Mouse (Mus musculus): Measurements from ENCODE around the gene Gm29094. TPM values are rescaled to one million over a fixed set of nuclear protein-coding genes. Genes with fewer than 3 reads are reported as not detected.
"Not testable (repeated sequence)": the region's sequence is repeated elsewhere in the genome, so short reads cannot be mapped to it uniquely, and the experiment has no call there.

Gm29094 gene
- not detected in 2 replicates for total RNA-seq (2012; rRNA removed)

- H3K4me1 ChIP-seq (ENCODE audit: control insufficient read depth in 2 of 2, insufficient read depth in 2 of 2, low read length in 2 of 2, poor library complexity in 1 of 2); H3K9ac ChIP-seq (ENCODE audit: insufficient read depth, low read depth, low read length, poor library complexity, severe bottlenecking); H3K4me3 ChIP-seq (ENCODE audit: insufficient read depth in 1 of 2, low read depth in 1 of 2, low read length in 2 of 2, poor library complexity in 1 of 2, severe bottlenecking in 1 of 2); DNase-seq (ENCODE audit: low read depth, low spot score); H3K36me3 ChIP-seq (ENCODE audit: control insufficient read depth, insufficient read depth, low read length, poor library complexity, severe bottlenecking); H3K27ac ChIP-seq (ENCODE audit: insufficient read depth, low read depth, low read length, poor library complexity, severe bottlenecking); in situ Hi-C loops (cut with MboI; ENCODE audit: low sequenced_read_pairs in 2 of 2, unreplicated experiment in 2 of 2); H3K9me3 ChIP-seq (ENCODE audit: control insufficient read depth, insufficient read depth, low read depth, low read length): not testable (repeated sequence)
Observed at GRCm38 (mm10) chr9:89198969-89199416, at the start of gene Gm29094, which contains the start of gene Bcl2a1b. Gm29094 (plus strand) TSS chr9:89199379. Bcl2a1b (plus strand) TSS chr9:89199209.

- H3K4me1 ChIP-seq (ENCODE audit: control insufficient read depth in 2 of 2, insufficient read depth in 2 of 2, low read length in 2 of 2, poor library complexity in 1 of 2); H3K4me3 ChIP-seq (ENCODE audit: insufficient read depth in 1 of 2, low read depth in 1 of 2, low read length in 2 of 2, poor library complexity in 1 of 2, severe bottlenecking in 1 of 2); H3K27ac ChIP-seq (ENCODE audit: insufficient read depth, low read depth, low read length, poor library complexity, severe bottlenecking); H3K9ac ChIP-seq (ENCODE audit: insufficient read depth, low read depth, low read length, poor library complexity, severe bottlenecking); H3K9me3 ChIP-seq (ENCODE audit: control insufficient read depth, insufficient read depth, low read depth, low read length); H3K36me3 ChIP-seq (ENCODE audit: control insufficient read depth, insufficient read depth, low read length, poor library complexity, severe bottlenecking); DNase-seq (ENCODE audit: low read depth, low spot score); in situ Hi-C loops (cut with MboI; ENCODE audit: low sequenced_read_pairs in 2 of 2, unreplicated experiment in 2 of 2): not testable (repeated sequence)
Observed at GRCm38 (mm10) chr9:89172539-89172938, 26.6 kb upstream of the Gm29094 start.

- H3K9me3 ChIP-seq (ENCODE audit: control insufficient read depth, insufficient read depth, low read depth, low read length); H3K4me1 ChIP-seq (ENCODE audit: control insufficient read depth in 2 of 2, insufficient read depth in 2 of 2, low read length in 2 of 2, poor library complexity in 1 of 2); in situ Hi-C loops (cut with MboI; ENCODE audit: low sequenced_read_pairs in 2 of 2, unreplicated experiment in 2 of 2); H3K4me3 ChIP-seq (ENCODE audit: insufficient read depth in 1 of 2, low read depth in 1 of 2, low read length in 2 of 2, poor library complexity in 1 of 2, severe bottlenecking in 1 of 2); H3K9ac ChIP-seq (ENCODE audit: insufficient read depth, low read depth, low read length, poor library complexity, severe bottlenecking); H3K27ac ChIP-seq (ENCODE audit: insufficient read depth, low read depth, low read length, poor library complexity, severe bottlenecking); H3K36me3 ChIP-seq (ENCODE audit: control insufficient read depth, insufficient read depth, low read length, poor library complexity, severe bottlenecking); DNase-seq (ENCODE audit: low read depth, low spot score): not testable (repeated sequence)
Observed at GRCm38 (mm10) chr9:89178833-89179232, 20.3 kb upstream of the Gm29094 start.

GRCm38 (mm10) chr9:89179469-89179868 is 19.7 kb upstream of the Gm29094 start:
- H3K27ac ChIP-seq (ENCODE audit: insufficient read depth, low read depth, low read length, poor library complexity, severe bottlenecking); in situ Hi-C loops (cut with MboI; ENCODE audit: low sequenced_read_pairs in 2 of 2, unreplicated experiment in 2 of 2); H3K4me1 ChIP-seq (ENCODE audit: control insufficient read depth in 2 of 2, insufficient read depth in 2 of 2, low read length in 2 of 2, poor library complexity in 1 of 2); DNase-seq (ENCODE audit: low read depth, low spot score); H3K4me3 ChIP-seq (ENCODE audit: insufficient read depth in 1 of 2, low read depth in 1 of 2, low read length in 2 of 2, poor library complexity in 1 of 2, severe bottlenecking in 1 of 2); H3K9me3 ChIP-seq (ENCODE audit: control insufficient read depth, insufficient read depth, low read depth, low read length); H3K36me3 ChIP-seq (ENCODE audit: control insufficient read depth, insufficient read depth, low read length, poor library complexity, severe bottlenecking); H3K9ac ChIP-seq (ENCODE audit: insufficient read depth, low read depth, low read length, poor library complexity, severe bottlenecking): not testable (repeated sequence)

GRCm38 (mm10) chr9:89187006-89187405 is 12.2 kb upstream of the Gm29094 start:
- H3K27ac ChIP-seq (ENCODE audit: insufficient read depth, low read depth, low read length, poor library complexity, severe bottlenecking) = 0 out of 2 replicates have a peak overlapping the region, but pooled peaks have one; percentile 28
- in situ Hi-C loops (cut with MboI; ENCODE audit: low sequenced_read_pairs in 2 of 2, unreplicated experiment in 2 of 2); H3K36me3 ChIP-seq (ENCODE audit: control insufficient read depth, insufficient read depth, low read length, poor library complexity, severe bottlenecking); H3K4me1 ChIP-seq (ENCODE audit: control insufficient read depth in 2 of 2, insufficient read depth in 2 of 2, low read length in 2 of 2, poor library complexity in 1 of 2); DNase-seq (ENCODE audit: low read depth, low spot score); H3K9me3 ChIP-seq (ENCODE audit: control insufficient read depth, insufficient read depth, low read depth, low read length): not testable (repeated sequence)
- H3K4me3 ChIP-seq (ENCODE audit: insufficient read depth in 1 of 2, low read depth in 1 of 2, low read length in 2 of 2, poor library complexity in 1 of 2, severe bottlenecking in 1 of 2) = peak overlapping the region; percentile 37 to 61
- 0 out of 2 replicates have a peak overlapping the region, but pooled peaks have one; percentile 57 for H3K9ac ChIP-seq (ENCODE audit: insufficient read depth, low read depth, low read length, poor library complexity, severe bottlenecking)

- in situ Hi-C loops (cut with MboI; ENCODE audit: low sequenced_read_pairs in 2 of 2, unreplicated experiment in 2 of 2); H3K9ac ChIP-seq (ENCODE audit: insufficient read depth, low read depth, low read length, poor library complexity, severe bottlenecking); H3K27ac ChIP-seq (ENCODE audit: insufficient read depth, low read depth, low read length, poor library complexity, severe bottlenecking); H3K4me3 ChIP-seq (ENCODE audit: insufficient read depth in 1 of 2, low read depth in 1 of 2, low read length in 2 of 2, poor library complexity in 1 of 2, severe bottlenecking in 1 of 2); DNase-seq (ENCODE audit: low read depth, low spot score); H3K9me3 ChIP-seq (ENCODE audit: control insufficient read depth, insufficient read depth, low read depth, low read length); H3K36me3 ChIP-seq (ENCODE audit: control insufficient read depth, insufficient read depth, low read length, poor library complexity, severe bottlenecking); H3K4me1 ChIP-seq (ENCODE audit: control insufficient read depth in 2 of 2, insufficient read depth in 2 of 2, low read length in 2 of 2, poor library complexity in 1 of 2): not testable (repeated sequence)
Observed at GRCm38 (mm10) chr9:89195483-89195882, 3.7 kb upstream of the Gm29094 start.

GRCm38 (mm10) chr9:89197509-89197908 is 1.7 kb upstream of the Gm29094 start:
- DNase-seq (ENCODE audit: low read depth, low spot score); H3K4me3 ChIP-seq (ENCODE audit: insufficient read depth in 1 of 2, low read depth in 1 of 2, low read length in 2 of 2, poor library complexity in 1 of 2, severe bottlenecking in 1 of 2); H3K9me3 ChIP-seq (ENCODE audit: control insufficient read depth, insufficient read depth, low read depth, low read length); in situ Hi-C loops (cut with MboI; ENCODE audit: low sequenced_read_pairs in 2 of 2, unreplicated experiment in 2 of 2); H3K27ac ChIP-seq (ENCODE audit: insufficient read depth, low read depth, low read length, poor library complexity, severe bottlenecking); H3K9ac ChIP-seq (ENCODE audit: insufficient read depth, low read depth, low read length, poor library complexity, severe bottlenecking); H3K4me1 ChIP-seq (ENCODE audit: control insufficient read depth in 2 of 2, insufficient read depth in 2 of 2, low read length in 2 of 2, poor library complexity in 1 of 2); H3K36me3 ChIP-seq (ENCODE audit: control insufficient read depth, insufficient read depth, low read length, poor library complexity, severe bottlenecking): not testable (repeated sequence)

GRCm38 (mm10) chr9:89198349-89198748 is 830 bp upstream of the Gm29094 start:
- H3K36me3 ChIP-seq (ENCODE audit: control insufficient read depth, insufficient read depth, low read length, poor library complexity, severe bottlenecking); H3K9me3 ChIP-seq (ENCODE audit: control insufficient read depth, insufficient read depth, low read depth, low read length); H3K4me3 ChIP-seq (ENCODE audit: insufficient read depth in 1 of 2, low read depth in 1 of 2, low read length in 2 of 2, poor library complexity in 1 of 2, severe bottlenecking in 1 of 2); H3K4me1 ChIP-seq (ENCODE audit: control insufficient read depth in 2 of 2, insufficient read depth in 2 of 2, low read length in 2 of 2, poor library complexity in 1 of 2); H3K27ac ChIP-seq (ENCODE audit: insufficient read depth, low read depth, low read length, poor library complexity, severe bottlenecking); DNase-seq (ENCODE audit: low read depth, low spot score); in situ Hi-C loops (cut with MboI; ENCODE audit: low sequenced_read_pairs in 2 of 2, unreplicated experiment in 2 of 2); H3K9ac ChIP-seq (ENCODE audit: insufficient read depth, low read depth, low read length, poor library complexity, severe bottlenecking): not testable (repeated sequence)
